Comparison of ENCODE assay signal across 22 mouse cellular contexts in genomic region chr4:17629367-17629766, GRCm38 (mm10).
DNase-seq lines count a peak whose midpoint lies in the region; ATAC-seq lines count a peak whose summit lies in the region.
"Had no signal": no experiment of that assay in that cellular context is flagged by ENCODE, and none has a peak within 500 bp of the region (broad histone marks: within the 10 kb centered on the region; RNA-seq: fewer than 3 reads in every experiment).

No protein-coding gene starts in this region.

- ATAC-seq in frontal cortex, adult (ENCODE audit: low TSS enrichment): peak; percentile 86
- no peak for ATAC-seq in megakaryocyte-erythroid progenitor cell, adult 5-6 weeks (replicated peaks; ENCODE audit: low FRiP score, low TSS enrichment, poor library complexity, severe bottlenecking)
- ATAC-seq: activated CD4-positive, CD25-positive, alpha-beta regulatory T cell, adult 4 months; CD4-positive, CD25-positive, alpha-beta regulatory T cell, adult 4 months; forebrain, embryonic 14.5 days; forebrain, embryonic 16.5 days; Patski had no signal

- no peak for DNase-seq in frontal cortex, postnatal 10 days (ENCODE audit: low spot score in 2 of 2)
- DNase-seq in layer of hippocampus, postnatal 36 days: peak; percentile 5 to 14
- DNase-seq in layer of hippocampus, adult 8-10 months (ENCODE audit: low spot score in 2 of 2): no peak
- DNase-seq in brain, adult 2 months (ENCODE audit: low read depth, low spot score): peak; percentile 63
- DNase-seq: adrenal gland, adult 8-10 months; adrenal gland, postnatal 14 days; adrenal gland, postnatal 36 days; B cell, adult 2 months; cerebellum, adult 11 months; cerebellum, adult 18-20 months; cerebellum, adult 8-10 months; cerebellum, adult 9-11 months; cerebellum, postnatal 14 days; cerebellum, postnatal 36 days; embryo, embryonic 11 days had no signal

Comparison
In these comparisons a context has a peak if more than half of its experiments do, and no peak if none do; other contexts are left out.
1. DNase-seq: peak in layer of hippocampus, postnatal 36 days (2 of 2) and brain, adult 2 months (single experiment); none in frontal cortex, postnatal 10 days (0 of 2) and layer of hippocampus, adult 8-10 months (0 of 2).